Mouse (Mus musculus) neural tube, embryonic 15.5 days (tissue): ENCODE measurements around the gene Gsn. TPM values are rescaled to one million over a fixed set of nuclear protein-coding genes. Genes with fewer than 3 reads are reported as not detected.
A peak's percentile ranks its signal among the peaks of the same experiment; 100 is the strongest.

ENCODE experiments used
- ATAC-seq: fragments of 200-750 bp; cut with Nextera tagmentation; 2 replicates; pipeline ENCODE4 v1.8.0; 2017; ENCODE audit warnings: mild to moderate bottlenecking, moderate TSS enrichment, moderate library complexity; ENCODE audit not compliant: low FRiP score
- H3K27ac ChIP-seq: fragments of 300-500 bp; sonication (generic); replicated peaks from 2 replicates; pipeline ENCODE4 v1.5.1; 2015; ENCODE audit warnings: mild to moderate bottlenecking, inconsistent platforms
- H3K27me3 ChIP-seq: fragments of 300-500 bp; sonication (generic); replicated peaks from 2 replicates; pipeline ENCODE4 v1.6.1; 2015; ENCODE audit warnings: inconsistent platforms
- H3K36me3 ChIP-seq: fragments of 300-500 bp; sonication (generic); 2 replicates; pipeline ENCODE4 v1.6.1; 2015; ENCODE audit warnings: inconsistent platforms
- H3K4me1 ChIP-seq: fragments of 300-500 bp; sonication (generic); 2 replicates; pipeline ENCODE4 v1.6.1; 2015; ENCODE audit warnings: inconsistent platforms
- H3K4me2 ChIP-seq: fragments of 300-500 bp; sonication (generic); 2 replicates; pipeline ENCODE4 v1.6.1; 2015; ENCODE audit warnings: inconsistent platforms, mild to moderate bottlenecking, moderate library complexity
- H3K4me3 ChIP-seq: fragments of 300-500 bp; sonication (generic); replicated peaks from 2 replicates; pipeline ENCODE4 v1.5.1; 2015; ENCODE audit warnings: mild to moderate bottlenecking, inconsistent platforms
- H3K9ac ChIP-seq: fragments of 300-500 bp; sonication (generic); replicated peaks from 2 replicates; pipeline ENCODE4 v1.6.1; 2015; ENCODE audit warnings: mild to moderate bottlenecking, inconsistent platforms
- H3K9me3 ChIP-seq: fragments of 300-500 bp; sonication (generic); replicated peaks from 2 replicates; pipeline ENCODE4 v1.6.1; 2016; ENCODE audit warnings: inconsistent platforms
- WGBS: fragments of 180-500 bp; shearing (Covaris S2); methylation state at CpG from one replicate; pipeline ENCODE4 v1.1.7; 2015; ENCODE audit warnings: mixed read lengths; 5-methylcytosine and 5-hydroxymethylcytosine counted together
- polyA plus RNA-seq: library from polyadenylated mRNA; unstranded; fragments of >200 nt; fragmentation: Nextera tagmentation; extraction: Ambion mirVana; gene quantifications from 2 replicates; pipeline ENCODE4 v1.2.1, GENCODE M21; 2015

The Gsn gene
- polyA plus RNA-seq, 1 experiment from 2014 or later, result 38.4 TPM

- Histone ChIP-seq H3K9ac (peak overlapping the region; percentile 57; the same call in 1 of the 2 replicates), H3K36me3 (no peaks in the 10 kb centered on the region), H3K27ac (no peak overlapping the region), H3K4me3 (no peak overlapping the region), H3K4me2 (peak overlapping the region; percentile 93), H3K9me3 (no peaks in the 10 kb centered on the region), H3K4me1 (peaks cover 26% of the 10 kb centered on the region), H3K27me3 (peaks cover 21% of the 10 kb centered on the region; the same call in 1 of the 2 replicates)
- 55% methylated on average over 7 of the region's 7 CpGs for WGBS
- no peak for ATAC-seq
Observed at GRCm38 (mm10) chr2:35255462-35255861, 718 bp upstream of the Gsn start.

GRCm38 (mm10) chr2:35256932-35257331 is 752 bp downstream of the Gsn start:
- Histone ChIP-seq H3K4me1 (peaks cover 26% of the 10 kb centered on the region), H3K4me2 (peak overlapping the region; percentile 93), H3K27me3 (peaks cover 21% of the 10 kb centered on the region; the same call in 1 of the 2 replicates), H3K9ac (0 out of 2 replicates have a peak overlapping the region, but pooled peaks have one; percentile 57), H3K36me3 (no peaks in the 10 kb centered on the region), H3K4me3 (peak overlapping the region; percentile 55), H3K9me3 (no peaks in the 10 kb centered on the region), H3K27ac (no peak overlapping the region)
- ATAC-seq, result no peak
- WGBS, result 44% methylated on average over 8 of the region's 8 CpGs

- H3K27me3 ChIP-seq, result peaks cover 21% of the 10 kb centered on the region; the same call in 1 of the 2 replicates
- peak overlapping the region; percentile 93; the same call in 1 of the 2 replicates for H3K4me2 ChIP-seq
- H3K36me3 ChIP-seq, result no peaks in the 10 kb centered on the region
- 0 out of 2 replicates have a peak overlapping the region, but pooled peaks have one; percentile 55 for H3K4me3 ChIP-seq
- no peak for ATAC-seq
- H3K9me3 ChIP-seq, result no peaks in the 10 kb centered on the region
- peaks cover 26% of the 10 kb centered on the region for H3K4me1 ChIP-seq
- no peak overlapping the region for H3K9ac ChIP-seq
- 95% methylated on average over 2 of the region's 2 CpGs for WGBS
- H3K27ac ChIP-seq, result no peak overlapping the region
Observed at GRCm38 (mm10) chr2:35257886-35258285, 1.7 kb downstream of the Gsn start.

GRCm38 (mm10) chr2:35258590-35258989 is 2.4 kb downstream of the Gsn start:
- Histone ChIP-seq H3K4me3 (no peak overlapping the region), H3K4me1 (peaks cover 26% of the 10 kb centered on the region), H3K27ac (no peak overlapping the region), H3K36me3 (no peaks in the 10 kb centered on the region), H3K27me3 (peaks cover 18% of the 10 kb centered on the region; the same call in 1 of the 2 replicates), H3K9ac (no peak overlapping the region), H3K4me2 (no peak overlapping the region), H3K9me3 (no peaks in the 10 kb centered on the region)
- 92% methylated on average over 4 of the region's 4 CpGs for WGBS
- no peak for ATAC-seq

GRCm38 (mm10) chr2:35259338-35260080 is 3.3 kb downstream of the Gsn start:
- 60% methylated on average over 13 of the region's 13 CpGs for WGBS
- H3K9me3 ChIP-seq, result no peaks in the 10 kb centered on the region

GRCm38 (mm10) chr2:35260291-35260690 is 4.1 kb downstream of the Gsn start:
- no peak overlapping the region for H3K27ac ChIP-seq
- H3K27me3 ChIP-seq, result 0 out of 2 replicates have a peak, but pooled peaks cover 8% of the 10 kb centered on the region
- no peak overlapping the region for H3K4me2 ChIP-seq
- no peak overlapping the region for H3K9ac ChIP-seq
- no peaks in the 10 kb centered on the region for H3K9me3 ChIP-seq
- WGBS, result 65% methylated on average over 1 of the region's 1 CpGs
- H3K4me1 ChIP-seq, result peaks cover 27% of the 10 kb centered on the region
- no peak overlapping the region for H3K4me3 ChIP-seq
- no peak for ATAC-seq
- H3K36me3 ChIP-seq, result no peaks in the 10 kb centered on the region

More at GRCm38 (mm10) chr2:35259338-35260080, 3.3 kb downstream of the Gsn start:
- Histone ChIP-seq H3K27ac (no peak overlapping the region), H3K36me3 (no peaks in the 10 kb centered on the region), H3K4me2 (no peak overlapping the region), H3K9ac (no peak overlapping the region), H3K4me1 (peaks cover 26% of the 10 kb centered on the region), H3K27me3 (peaks cover 13% of the 10 kb centered on the region; the same call in 1 of the 2 replicates), H3K4me3 (no peak overlapping the region)
- no peak for ATAC-seq

GRCm38 (mm10) chr2:35264095-35264494 is 7.9 kb downstream of the Gsn start:
- no peak overlapping the region for H3K9ac ChIP-seq
- no peaks in the 10 kb centered on the region for H3K36me3 ChIP-seq
- H3K27me3 ChIP-seq, result no peaks in the 10 kb centered on the region
- H3K9me3 ChIP-seq, result no peaks in the 10 kb centered on the region
- no peak overlapping the region for H3K4me3 ChIP-seq
- H3K27ac ChIP-seq, result no peak overlapping the region
- 83% methylated on average over 1 of the region's 1 CpGs for WGBS
- no peak overlapping the region for H3K4me2 ChIP-seq
- no peak for ATAC-seq
- peaks cover 14% of the 10 kb centered on the region for H3K4me1 ChIP-seq

GRCm38 (mm10) chr2:35265296-35265695 is 9.1 kb downstream of the Gsn start:
- H3K4me2 ChIP-seq, result no peak overlapping the region
- ATAC-seq, result peak; percentile 88

GRCm38 (mm10) chr2:35265775-35266174 is 9.6 kb downstream of the Gsn start:
- no peak for ATAC-seq
- Histone ChIP-seq H3K4me1 (peaks cover 14% of the 10 kb centered on the region), H3K9me3 (no peaks in the 10 kb centered on the region), H3K36me3 (no peaks in the 10 kb centered on the region), H3K27ac (no peak overlapping the region), H3K4me3 (no peak overlapping the region), H3K27me3 (no peaks in the 10 kb centered on the region), H3K4me2 (no peak overlapping the region), H3K9ac (no peak overlapping the region)
- 90% methylated on average over 8 of the region's 8 CpGs for WGBS

More at GRCm38 (mm10) chr2:35265296-35265695, 9.1 kb downstream of the Gsn start:
- no peaks in the 10 kb centered on the region for H3K36me3 ChIP-seq
- H3K9ac ChIP-seq, result no peak overlapping the region
- no peaks in the 10 kb centered on the region for H3K27me3 ChIP-seq
- WGBS, result 40% methylated on average over 8 of the region's 8 CpGs
- H3K27ac ChIP-seq, result no peak overlapping the region
- no peak overlapping the region for H3K4me3 ChIP-seq
- H3K4me1 ChIP-seq, result peaks cover 10% of the 10 kb centered on the region
- H3K9me3 ChIP-seq, result no peaks in the 10 kb centered on the region

GRCm38 (mm10) chr2:35266251-35266905 is 10.2 kb downstream of the Gsn start:
- H3K4me3 ChIP-seq, result no peak overlapping the region
- H3K27me3 ChIP-seq, result no peaks in the 10 kb centered on the region
- H3K27ac ChIP-seq, result no peak overlapping the region
- ATAC-seq, result no peak
- no peak overlapping the region for H3K9ac ChIP-seq
- no peak overlapping the region for H3K4me2 ChIP-seq
- H3K9me3 ChIP-seq, result no peaks in the 10 kb centered on the region
- peaks cover 14% of the 10 kb centered on the region for H3K4me1 ChIP-seq
- WGBS, result 75% methylated on average over 9 of the region's 9 CpGs
- no peaks in the 10 kb centered on the region for H3K36me3 ChIP-seq

GRCm38 (mm10) chr2:35267156-35267875 is 11.1 kb downstream of the Gsn start:
- Histone ChIP-seq H3K4me3 (no peak overlapping the region), H3K36me3 (no peaks in the 10 kb centered on the region), H3K9me3 (no peaks in the 10 kb centered on the region), H3K27me3 (no peaks in the 10 kb centered on the region), H3K27ac (no peak overlapping the region), H3K4me2 (no peak overlapping the region), H3K9ac (no peak overlapping the region), H3K4me1 (peaks cover 14% of the 10 kb centered on the region)
- WGBS, result 83% methylated on average over 13 of the region's 13 CpGs
- no peak for ATAC-seq
